Mouse (Mus musculus) limb, embryonic 13.5 days (tissue): ENCODE results near the gene Gm17490. TPM values are rescaled to one million over a fixed set of nuclear protein-coding genes. Genes with fewer than 3 reads are reported as not detected.
"Not testable (repeated sequence)": the region's sequence is repeated elsewhere in the genome, so short reads cannot be mapped to it uniquely, and the experiment has no call there.

Source experiments
- ATAC-seq: fragments of 200-750 bp; cut with Nextera tagmentation; 2 replicates; pipeline ENCODE4 v1.8.0; 2017; ENCODE audit warnings: low read depth, moderate number of reproducible peaks, moderate TSS enrichment; ENCODE audit not compliant: low FRiP score
- H3K27ac ChIP-seq: fragments of 300-500 bp; sonication (generic); 2 replicates; pipeline ENCODE4 v1.5.1; 2015; ENCODE audit warnings: inconsistent platforms, mild to moderate bottlenecking, moderate library complexity
- H3K27me3 ChIP-seq: fragments of 300-500 bp; sonication (generic); 2 replicates; pipeline ENCODE4 v1.6.1; 2015; ENCODE audit warnings: mild to moderate bottlenecking, inconsistent platforms
- H3K36me3 ChIP-seq: fragments of 300-500 bp; sonication (generic); 2 replicates; pipeline ENCODE4 v1.6.1; 2015; ENCODE audit warnings: inconsistent platforms, mild to moderate bottlenecking, moderate library complexity
- H3K4me1 ChIP-seq: fragments of 300-500 bp; sonication (generic); 2 replicates; pipeline ENCODE4 v1.6.1; 2015; ENCODE audit warnings: inconsistent platforms
- H3K4me2 ChIP-seq: fragments of 300-500 bp; sonication (generic); replicated peaks from 2 replicates; pipeline ENCODE4 v1.6.1; 2015; ENCODE audit warnings: inconsistent platforms, mild to moderate bottlenecking, moderate library complexity
- H3K4me3 ChIP-seq: fragments of 300-500 bp; sonication (generic); 2 replicates; pipeline ENCODE4 v1.5.1; 2015; ENCODE audit warnings: moderate library complexity, mild to moderate bottlenecking, inconsistent platforms
- H3K9ac ChIP-seq: fragments of 300-500 bp; sonication (generic); 2 replicates; pipeline ENCODE4 v1.6.1; 2015; ENCODE audit warnings: mild to moderate bottlenecking, inconsistent platforms
- H3K9me3 ChIP-seq: fragments of 300-500 bp; sonication (generic); 2 replicates; pipeline ENCODE4 v1.6.1; 2016; ENCODE audit warnings: inconsistent platforms
- WGBS: fragments of 180-500 bp; shearing (Covaris S2); methylation state at CpG from one replicate; pipeline ENCODE4 v1.1.7; 2015; 5-methylcytosine and 5-hydroxymethylcytosine counted together
- polyA plus RNA-seq: library from polyadenylated mRNA; unstranded; fragments of >200 nt; fragmentation: Nextera tagmentation; extraction: Ambion mirVana; gene quantifications from 2 replicates; pipeline ENCODE4 v1.2.1, GENCODE M21; 2015

Gm17490 gene
- polyA plus RNA-seq, 1 experiment from 2014 or later: not detected

DNA sequence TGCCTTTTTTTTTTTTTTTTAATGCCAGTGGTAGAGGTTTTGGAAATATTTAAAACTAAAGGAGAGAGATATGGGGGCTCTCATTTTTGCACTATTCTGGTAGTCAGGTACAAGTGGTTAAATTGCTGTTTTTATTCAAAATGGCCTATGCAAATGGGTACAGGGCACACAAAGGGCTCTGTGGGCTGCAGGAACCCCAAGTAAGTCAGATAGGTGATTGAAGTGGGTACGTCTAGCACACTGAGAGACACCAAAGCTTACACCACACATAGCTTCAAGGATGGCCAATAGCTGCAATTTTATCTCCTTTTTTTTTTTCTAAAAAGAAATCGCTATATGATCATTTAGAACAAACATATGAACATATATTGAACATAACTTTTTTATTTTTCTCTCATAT lies 6.5 kb downstream of the Gm17490 start:
- Histone ChIP-seq H3K27ac (no peak overlapping the region), H3K27me3 (no peaks in the 10 kb centered on the region), H3K4me3 (no peak overlapping the region), H3K9ac (no peak overlapping the region), H3K36me3 (no peaks in the 10 kb centered on the region), H3K9me3 (peaks cover 4% of the 10 kb centered on the region), H3K4me2 (no peak overlapping the region), H3K4me1 (no peaks in the 10 kb centered on the region)
- no peak for ATAC-seq
- WGBS: 72% methylated on average over 2 of the region's 2 CpGs

DNA sequence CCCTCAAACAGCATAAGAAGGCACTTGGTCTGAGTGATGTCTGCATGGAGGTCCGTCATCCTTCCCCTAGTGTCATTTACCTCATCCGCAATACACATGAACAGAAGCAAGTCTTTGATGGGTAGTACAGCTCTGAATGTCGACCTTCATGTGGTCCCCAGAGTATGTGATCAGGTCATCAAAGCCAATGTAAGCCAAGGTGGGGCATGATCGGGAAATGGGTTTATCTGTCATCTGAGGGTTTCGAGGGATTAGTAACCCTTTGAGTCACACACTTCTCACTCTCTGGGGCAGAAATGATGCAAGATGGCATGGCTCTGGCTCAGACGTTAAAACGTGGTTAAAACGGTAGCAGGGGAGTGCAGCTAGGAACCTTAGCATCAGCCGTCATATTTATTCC lies 9.2 kb downstream of the Gm17490 start:
- Histone ChIP-seq H3K27ac (no peak overlapping the region), H3K36me3 (no peaks in the 10 kb centered on the region), H3K4me1 (no peaks in the 10 kb centered on the region), H3K9me3 (peaks cover 4% of the 10 kb centered on the region), H3K27me3 (no peaks in the 10 kb centered on the region), H3K9ac (no peak overlapping the region), H3K4me2 (no peak overlapping the region), H3K4me3 (no peak overlapping the region)
- 87% methylated on average over 9 of the region's 9 CpGs for WGBS
- no peak for ATAC-seq

DNA sequence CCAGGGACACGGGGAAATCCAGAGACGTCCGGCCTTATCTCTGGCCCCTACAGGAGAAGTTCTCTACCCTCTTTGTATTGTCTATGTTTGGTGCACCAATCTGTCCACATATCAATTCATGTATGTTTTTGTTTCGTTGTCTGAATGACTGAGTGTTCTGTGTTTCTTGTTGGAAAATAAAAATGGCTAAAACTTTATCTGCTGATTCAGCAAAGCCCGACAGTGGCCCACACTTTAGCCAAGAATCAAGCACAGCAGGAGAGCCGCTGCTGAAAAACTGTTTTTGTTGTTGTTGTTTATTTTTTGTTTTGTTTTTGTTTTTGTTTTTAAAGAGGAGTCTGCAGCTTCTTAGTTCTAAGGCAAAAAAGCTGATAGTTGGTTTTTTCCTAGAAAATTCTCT lies 13.1 kb downstream of the Gm17490 start:
- H3K9ac ChIP-seq, H3K4me1 ChIP-seq, H3K4me3 ChIP-seq, H3K4me2 ChIP-seq, H3K36me3 ChIP-seq, H3K27ac ChIP-seq, H3K9me3 ChIP-seq, H3K27me3 ChIP-seq, ATAC-seq: not testable (repeated sequence)
- WGBS: 87% methylated on average over 6 of the region's 6 CpGs

- H3K4me3 ChIP-seq, H3K4me1 ChIP-seq, H3K4me2 ChIP-seq, H3K9me3 ChIP-seq, H3K27me3 ChIP-seq, H3K27ac ChIP-seq, H3K9ac ChIP-seq, ATAC-seq, H3K36me3 ChIP-seq: not testable (repeated sequence)
- 76% methylated on average over 4 of the region's 4 CpGs for WGBS
Observed at GRCm38 (mm10) chr2:11606718-11607117, 19.3 kb downstream of the Gm17490 start.

GRCm38 (mm10) chr2:11604911-11605310 lies 21.2 kb downstream of the Gm17490 start:
- Histone ChIP-seq H3K9me3 (no peaks in the 10 kb centered on the region), H3K4me1 (peaks cover 13% of the 10 kb centered on the region), H3K4me3 (no peak overlapping the region), H3K9ac (no peak overlapping the region), H3K27ac (no peak overlapping the region), H3K4me2 (no peak overlapping the region), H3K27me3 (no peaks in the 10 kb centered on the region), H3K36me3 (peaks cover 9% of the 10 kb centered on the region)
- no peak for ATAC-seq

- Histone ChIP-seq H3K4me2 (peak within 1 kb of the TSS; percentile 90), H3K4me1 (peaks cover 13% of the 10 kb centered on the region), H3K9me3 (no peaks in the 10 kb centered on the region), H3K36me3 (peaks cover 16% of the 10 kb centered on the region), H3K27me3 (no peaks in the 10 kb centered on the region), H3K4me3 (peak within 1 kb of the TSS; percentile 96), H3K9ac (peak within 1 kb of the TSS; percentile 97), H3K27ac (peak within 1 kb of the TSS; percentile 49)
- WGBS: 80% methylated on average over 5 of the region's 5 CpGs
- ATAC-seq: no peak
Observed at GRCm38 (mm10) chr2:11604053-11604452, 22.0 kb downstream of the Gm17490 start, which contains the start of gene Rbm17. Gene Rbm17 (minus strand): TSS chr2:11604153.

DNA sequence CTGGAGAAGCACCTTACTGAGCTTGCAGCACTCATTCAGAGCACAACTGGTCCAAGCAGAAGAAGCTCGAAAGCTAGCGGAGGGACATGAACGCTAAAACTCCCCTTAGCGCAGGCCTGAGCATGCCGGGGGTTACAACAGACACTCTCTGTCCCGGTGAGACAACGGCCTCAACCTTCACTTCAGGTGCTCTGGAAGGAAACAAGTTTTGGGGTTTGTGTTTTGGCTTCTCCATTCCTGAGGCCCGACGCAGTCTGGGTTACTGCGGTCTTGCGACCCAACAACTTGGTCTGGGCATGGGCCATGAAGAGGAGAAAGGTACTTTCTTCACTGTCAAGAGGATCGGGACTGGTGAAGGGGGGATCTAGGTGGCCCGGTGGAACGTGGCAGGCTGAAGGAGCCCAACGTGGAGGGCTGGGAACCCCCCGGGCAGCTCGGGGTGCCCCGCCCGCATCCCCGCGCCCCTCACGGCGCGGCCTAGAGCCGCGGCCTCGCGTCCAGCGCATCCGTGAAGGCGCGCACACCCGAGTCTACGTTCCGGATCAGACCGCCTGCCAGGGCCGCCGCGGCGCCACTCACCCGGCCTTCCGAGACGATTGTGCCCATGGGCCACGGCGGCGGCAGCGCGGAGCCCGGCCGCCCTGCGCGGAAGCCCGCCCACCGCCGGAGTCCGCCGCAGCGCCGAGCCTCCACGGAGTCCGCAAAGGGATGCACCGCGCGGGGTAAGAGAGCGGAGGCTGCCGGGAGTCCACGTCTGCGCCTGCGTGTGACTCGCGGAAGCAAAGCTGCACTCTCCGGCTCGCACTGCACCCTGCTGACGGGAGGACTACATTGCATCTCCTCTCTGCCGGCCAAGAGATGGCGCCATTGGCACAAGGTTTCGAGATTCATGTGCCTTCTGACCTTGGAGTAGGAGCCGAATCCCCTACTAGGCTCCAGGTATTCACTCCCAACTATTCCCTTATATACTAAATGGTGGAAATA lies 23.3 kb downstream of the Gm17490 start:
- peak overlapping the region; percentile 49 for H3K27ac ChIP-seq
- no peaks in the 10 kb centered on the region for H3K27me3 ChIP-seq
- peaks cover 13% of the 10 kb centered on the region for H3K4me1 ChIP-seq
- ATAC-seq: peak; percentile 98
- peak overlapping the region; percentile 96 for H3K4me3 ChIP-seq
- H3K36me3 ChIP-seq: peaks cover 28% of the 10 kb centered on the region
- peak overlapping the region; percentile 97 for H3K9ac ChIP-seq
- H3K4me2 ChIP-seq: peak overlapping the region; percentile 90
- H3K9me3 ChIP-seq: no peaks in the 10 kb centered on the region
- under 1% methylated on average over 71 of the region's 78 CpGs for WGBS

GRCm38 (mm10) chr2:11601795-11602194 lies 24.3 kb downstream of the Gm17490 start:
- Histone ChIP-seq H3K27ac (no peak overlapping the region), H3K9ac (peak overlapping the region; percentile 97), H3K4me3 (peak overlapping the region; percentile 96), H3K27me3 (no peaks in the 10 kb centered on the region), H3K9me3 (no peaks in the 10 kb centered on the region), H3K36me3 (peaks cover 38% of the 10 kb centered on the region), H3K4me1 (peaks cover 13% of the 10 kb centered on the region), H3K4me2 (peak overlapping the region; percentile 90)
- ATAC-seq: no peak
- WGBS: 78% methylated on average over 6 of the region's 6 CpGs

DNA sequence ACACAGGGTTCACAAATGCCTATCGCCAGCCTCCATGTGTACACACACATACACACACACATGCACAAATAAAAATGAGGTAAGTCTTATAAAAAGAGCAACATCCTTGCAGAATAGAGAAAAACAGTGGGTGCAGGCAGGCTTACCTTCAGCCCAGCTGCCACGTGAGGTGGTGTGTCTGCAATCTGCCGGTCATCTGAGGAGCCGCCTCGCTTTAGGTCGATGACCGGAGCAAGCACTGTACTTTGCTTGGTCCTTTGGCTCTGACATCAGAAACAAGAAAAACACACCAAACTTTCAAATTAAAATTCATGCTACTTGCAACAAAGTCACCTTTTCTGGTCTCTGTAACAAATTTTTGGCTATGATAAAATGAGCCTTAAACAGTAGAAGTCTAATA lies 28.2 kb downstream of the Gm17490 start:
- Histone ChIP-seq H3K27me3 (no peaks in the 10 kb centered on the region), H3K36me3 (peaks cover 70% of the 10 kb centered on the region), H3K9me3 (no peaks in the 10 kb centered on the region), H3K4me3 (no peak overlapping the region), H3K4me1 (peaks cover 13% of the 10 kb centered on the region), H3K4me2 (no peak overlapping the region), H3K9ac (no peak overlapping the region), H3K27ac (no peak overlapping the region)
- WGBS: 96% methylated on average over 7 of the region's 7 CpGs
- ATAC-seq: no peak

GRCm38 (mm10) chr2:11596690-11597089 lies 29.4 kb downstream of the Gm17490 start:
- no peak overlapping the region for H3K4me3 ChIP-seq
- H3K27ac ChIP-seq: no peak overlapping the region
- no peak for ATAC-seq
- H3K9me3 ChIP-seq: no peaks in the 10 kb centered on the region
- H3K9ac ChIP-seq: no peak overlapping the region
- WGBS: 85% methylated on average over 2 of the region's 2 CpGs
- H3K4me1 ChIP-seq: peaks cover 7% of the 10 kb centered on the region
- H3K27me3 ChIP-seq: no peaks in the 10 kb centered on the region
- H3K4me2 ChIP-seq: no peak overlapping the region
- peaks cover 82% of the 10 kb centered on the region for H3K36me3 ChIP-seq

GRCm38 (mm10) chr2:11587996-11588395 lies 38.1 kb downstream of the Gm17490 start:
- no peak for ATAC-seq
- no peak overlapping the region for H3K4me3 ChIP-seq
- no peaks in the 10 kb centered on the region for H3K27me3 ChIP-seq
- H3K4me2 ChIP-seq: no peak overlapping the region
- H3K27ac ChIP-seq: no peak overlapping the region
- H3K4me1 ChIP-seq: no peaks in the 10 kb centered on the region
- H3K9me3 ChIP-seq: no peaks in the 10 kb centered on the region
- WGBS: 91% methylated on average over 4 of the region's 4 CpGs
- peaks cover 100% of the 10 kb centered on the region for H3K36me3 ChIP-seq
- no peak overlapping the region for H3K9ac ChIP-seq

DNA sequence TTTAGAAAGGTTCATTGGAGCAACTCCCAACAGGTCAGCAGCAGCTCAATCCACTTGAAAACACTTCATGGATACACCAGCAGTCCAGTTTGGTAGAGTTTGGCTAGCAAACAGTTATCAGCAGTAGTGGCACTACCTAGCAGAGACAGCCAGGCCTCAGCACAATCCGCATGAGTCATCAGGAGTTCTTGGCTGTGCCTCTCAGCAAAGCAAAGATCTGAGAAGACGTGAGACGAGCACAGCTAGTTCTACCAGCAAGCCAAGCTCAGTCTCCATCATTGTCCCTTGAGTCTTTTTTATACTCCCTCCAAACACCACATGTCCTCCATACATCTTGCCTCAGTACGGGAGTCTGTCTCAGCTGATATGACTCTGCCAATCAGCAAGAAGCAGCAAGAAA lies 46.7 kb downstream of the Gm17490 start:
- Histone ChIP-seq H3K36me3 (peaks cover 27% of the 10 kb centered on the region), H3K4me2 (no peak overlapping the region), H3K27ac (no peak overlapping the region), H3K27me3 (no peaks in the 10 kb centered on the region), H3K4me1 (no peaks in the 10 kb centered on the region), H3K4me3 (no peak overlapping the region), H3K9me3 (no peaks in the 10 kb centered on the region; the same call in 1 of the 2 replicates), H3K9ac (no peak overlapping the region)
- 91% methylated on average over 4 of the region's 4 CpGs for WGBS
- ATAC-seq: no peak
